Mouse (Mus musculus): ENCODE results near the gene Kmt5b.

- no peak for TF ChIP-seq CTCF (IDR thresholded peaks at IDR 0.05; ENCODE audit: control insufficient read depth, insufficient read depth, low read length)
- TF ChIP-seq POLR2A (IDR thresholded peaks at IDR 0.05; ENCODE audit: borderline replicate concordance, control insufficient read depth, low read depth, low read length) = no peak
These were observed 90.0 kb downstream of the Kmt5b start for GRCm38 (mm10) chr19:3857220-3857619.

Data from bone marrow, adult 2 months (tissue).